Mouse (Mus musculus): ENCODE measurements around the gene Rpap3.

Rpap3 gene

GRCm38 (mm10) chr15:97666457-97666770 is 39.2 kb downstream of the Rpap3 start:
- in situ Hi-C loops (cut with MboI; ENCODE audit: low pct_unique_long_range_greater_than_20kb in 1 of 2, low sequenced_read_pairs in 2 of 2, unreplicated experiment in 1 of 2): no loop called here

- in situ Hi-C loops (cut with MboI; ENCODE audit: low pct_unique_long_range_greater_than_20kb in 1 of 2, low sequenced_read_pairs in 2 of 2, unreplicated experiment in 1 of 2): no loop called here
Observed at GRCm38 (mm10) chr15:97665770-97666456, 39.7 kb downstream of the Rpap3 start.

- in situ Hi-C loops (cut with MboI; ENCODE audit: low pct_unique_long_range_greater_than_20kb in 1 of 2, low sequenced_read_pairs in 2 of 2, unreplicated experiment in 1 of 2): no loop called here
Observed at GRCm38 (mm10) chr15:97664981-97665668, 40.5 kb downstream of the Rpap3 start.

DNA sequence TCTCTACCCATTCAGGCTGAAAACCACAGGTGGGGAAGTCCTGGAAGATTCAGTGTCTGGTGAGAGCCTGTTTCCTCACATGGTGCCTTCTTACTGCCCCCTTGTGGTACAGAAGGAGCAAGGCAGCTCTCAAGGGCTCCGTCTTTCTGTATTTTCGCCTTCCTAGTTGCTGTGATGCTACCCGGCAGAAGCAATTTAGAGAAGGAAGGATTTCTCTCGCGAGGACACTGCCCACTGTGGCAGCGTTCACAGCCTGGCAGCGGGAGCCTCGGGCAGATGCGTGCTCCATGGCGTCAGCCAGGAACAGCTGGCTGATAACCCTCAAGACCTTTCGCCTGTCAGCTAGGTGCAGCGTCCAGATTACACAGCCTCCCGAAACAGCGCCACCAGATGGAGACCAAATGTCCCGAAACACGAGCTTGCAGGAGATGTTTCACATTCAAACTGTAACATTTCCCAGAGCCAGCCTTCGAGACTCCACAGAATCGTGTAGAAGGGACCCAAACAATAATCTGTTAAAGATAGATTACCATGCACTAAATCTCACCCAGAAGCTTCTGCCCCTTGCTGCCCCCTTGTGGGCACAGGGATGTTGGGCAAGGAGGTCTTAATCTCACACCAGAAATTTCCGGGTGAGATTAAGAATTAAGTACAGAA is 41.7 kb downstream of the Rpap3 start:
- in situ Hi-C loops (cut with MboI; ENCODE audit: low pct_unique_long_range_greater_than_20kb in 1 of 2, low sequenced_read_pairs in 2 of 2, unreplicated experiment in 1 of 2): no loop called here

- in situ Hi-C loops (cut with MboI; ENCODE audit: low pct_unique_long_range_greater_than_20kb in 1 of 2, low sequenced_read_pairs in 2 of 2, unreplicated experiment in 1 of 2): no loop called here
Observed at GRCm38 (mm10) chr15:97658755-97659116, 46.9 kb downstream of the Rpap3 start.

GRCm38 (mm10) chr15:97657856-97658754 is 47.5 kb downstream of the Rpap3 start:
- in situ Hi-C loops (cut with MboI; ENCODE audit: low pct_unique_long_range_greater_than_20kb in 1 of 2, low sequenced_read_pairs in 2 of 2, unreplicated experiment in 1 of 2): no loop called here

DNA sequence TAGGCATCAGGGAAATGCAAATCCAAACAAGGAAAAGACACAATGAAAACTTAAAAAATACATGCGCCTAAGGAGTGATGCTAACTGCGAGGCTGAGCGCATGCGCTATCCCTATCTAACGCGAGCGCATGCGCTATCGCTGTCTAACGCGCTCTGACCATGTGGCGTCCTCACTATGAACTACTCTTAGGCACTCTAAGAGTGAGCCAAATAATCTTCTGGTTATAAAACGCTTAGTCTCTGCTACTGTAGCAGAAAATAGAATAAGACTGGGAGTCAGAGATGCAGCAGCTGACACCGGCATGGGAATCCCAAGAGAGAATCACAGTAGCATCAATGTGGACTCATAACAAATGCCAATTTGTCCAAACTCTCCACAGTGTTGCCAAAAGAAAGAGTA is 48.2 kb downstream of the Rpap3 start:
- in situ Hi-C loops (cut with MboI; ENCODE audit: low pct_unique_long_range_greater_than_20kb in 1 of 2, low sequenced_read_pairs in 2 of 2, unreplicated experiment in 1 of 2): no loop called here

- in situ Hi-C loops (cut with MboI; ENCODE audit: low pct_unique_long_range_greater_than_20kb in 1 of 2, low sequenced_read_pairs in 2 of 2, unreplicated experiment in 1 of 2): no loop called here
Observed at GRCm38 (mm10) chr15:97649726-97650125, 55.9 kb downstream of the Rpap3 start.

- in situ Hi-C loops (cut with MboI; ENCODE audit: low pct_unique_long_range_greater_than_20kb in 1 of 2, low sequenced_read_pairs in 2 of 2, unreplicated experiment in 1 of 2): no loop called here
Observed at GRCm38 (mm10) chr15:97648176-97648575, 57.4 kb downstream of the Rpap3 start.

- in situ Hi-C loops (cut with MboI; ENCODE audit: low pct_unique_long_range_greater_than_20kb in 1 of 2, low sequenced_read_pairs in 2 of 2, unreplicated experiment in 1 of 2): no loop called here
Observed at GRCm38 (mm10) chr15:97646426-97646825, 59.2 kb downstream of the Rpap3 start.

GRCm38 (mm10) chr15:97643986-97644385 is 61.6 kb downstream of the Rpap3 start:
- in situ Hi-C loops (cut with MboI; ENCODE audit: low pct_unique_long_range_greater_than_20kb in 1 of 2, low sequenced_read_pairs in 2 of 2, unreplicated experiment in 1 of 2): no loop called here
